Mouse (Mus musculus): ENCODE data around the gene Dhps.

DNA sequence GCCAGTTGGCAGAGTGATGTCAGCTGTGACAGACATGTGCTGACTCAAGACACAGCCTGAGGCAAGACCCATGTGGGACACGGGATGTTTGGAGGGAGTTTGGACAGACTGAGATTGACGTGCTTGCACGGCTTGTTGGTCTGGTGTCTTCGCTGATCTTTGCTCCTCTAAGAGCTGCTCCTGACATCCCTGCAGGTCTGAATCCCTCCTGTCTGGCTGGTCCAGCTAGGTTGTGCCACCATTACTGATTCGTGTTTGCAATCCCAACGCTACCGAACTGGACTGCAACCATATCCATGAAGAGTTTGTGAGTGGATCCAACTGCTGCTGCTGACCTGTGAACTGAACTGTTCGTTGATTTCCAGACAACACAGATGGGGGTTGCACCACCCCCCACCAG lies 52.1 kb downstream of the Dhps start:
- TF ChIP-seq EP300 (IDR thresholded peaks at IDR 0.05; ENCODE audit: insufficient read depth, low read depth, low read length) (no peak), CTCF (IDR thresholded peaks at IDR 0.05; ENCODE audit: low read depth, low read length) (no peak)
